Mouse (Mus musculus): ENCODE data around the gene Nos1ap.

- TF ChIP-seq GATA1 (IDR thresholded peaks at IDR 0.05; ENCODE audit: low read length): no peak
- no peak for TF ChIP-seq TAL1 (IDR thresholded peaks at IDR 0.05; ENCODE audit: low read length)
These were observed 218.4 kb downstream of the Nos1ap start for GRCm38 (mm10) chr1:170371191-170371792.
